Mouse (Mus musculus) cerebellum, adult 2 months (tissue): ENCODE results near the gene Smap1.

Source experiments
- CTCF ChIP-seq: fragments of 200-500 bp; IDR thresholded peaks from 2 replicates; pipeline ENCODE4 v1.5.1; 2011; ENCODE audit warnings: low read depth, mild to moderate bottlenecking, control low read depth, low read length, moderate library complexity, borderline replicate concordance; ENCODE audit not compliant: insufficient read depth
- POLR2A ChIP-seq: fragments of 200-500 bp; IDR thresholded peaks from 2 replicates; pipeline ENCODE4 v1.6.1; 2011; ENCODE audit warnings: low read length, control low read depth, borderline replicate concordance; ENCODE audit not compliant: insufficient read depth

- TF ChIP-seq CTCF: no peak
- no peak for TF ChIP-seq POLR2A
These were observed 87.9 kb downstream of the Smap1 start for GRCm38 (mm10) chr1:23834246-23834645.
